Mouse (Mus musculus): ENCODE results near the gene Kdm4b. TPM values are rescaled to one million over a fixed set of nuclear protein-coding genes. Genes with fewer than 3 reads are reported as not detected.

The Kdm4b gene
- polyA plus RNA-seq, 1 experiment = 31.1 TPM

DNA sequence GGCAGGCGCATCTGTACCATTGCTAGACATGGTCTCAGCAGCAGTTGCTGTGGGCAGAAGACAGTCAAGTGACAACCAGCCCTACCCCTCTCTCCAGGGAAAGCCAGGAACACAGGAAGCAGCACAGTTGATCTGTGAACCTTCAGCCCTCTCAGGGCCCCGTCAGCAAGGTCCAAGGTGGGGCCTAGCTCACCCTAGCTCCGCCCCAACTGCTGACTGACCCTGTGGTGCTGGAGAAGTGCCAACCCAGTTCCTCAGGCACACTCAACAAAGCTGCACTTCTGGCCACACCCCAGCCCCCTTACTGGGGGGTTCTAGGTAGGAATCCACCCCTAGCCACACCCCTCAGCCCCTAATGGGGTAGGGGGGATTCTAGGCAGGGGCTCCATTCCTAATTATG is 38.0 kb upstream of the Kdm4b start:
- Histone ChIP-seq H3K27me3 (replicated peaks) (no peaks in the 10 kb centered on the region), H3K4me3 (replicated peaks) (peak overlapping the region; percentile 88), H3K4me1 (peaks cover 82% of the 10 kb centered on the region), H3K9me3 (no peaks in the 10 kb centered on the region), H3K36me3 (replicated peaks; ENCODE audit: low read length) (peaks cover 45% of the 10 kb centered on the region)
- TF ChIP-seq FLI1 (IDR thresholded peaks at IDR 0.05; ENCODE audit: low read length) (no peak), GATA1 (IDR thresholded peaks at IDR 0.05; ENCODE audit: borderline replicate concordance, low read length) (no peak)

DNA sequence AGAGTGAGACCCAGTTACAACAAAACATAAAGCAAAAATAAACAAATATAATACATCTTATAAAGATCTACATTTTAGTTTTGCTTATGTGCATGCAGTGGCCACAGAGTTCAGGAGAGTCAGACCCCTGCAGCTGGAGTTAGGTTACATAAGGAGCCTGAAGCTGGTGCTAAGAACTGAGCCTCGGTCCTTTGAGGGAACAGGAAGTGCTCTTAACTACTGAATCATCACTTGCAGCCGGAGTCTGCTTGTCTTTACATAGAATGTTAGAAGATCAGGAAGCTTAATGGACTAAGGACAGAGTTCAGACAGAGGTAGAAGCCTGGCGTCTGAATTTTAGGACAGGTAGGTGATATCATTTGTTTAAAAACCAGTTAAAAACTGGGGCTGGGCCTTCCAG is 37.0 kb upstream of the Kdm4b start:
- no peak for TF ChIP-seq GATA1 (IDR thresholded peaks at IDR 0.05; ENCODE audit: borderline replicate concordance, low read length)
- no peak for TF ChIP-seq FLI1 (IDR thresholded peaks at IDR 0.05; ENCODE audit: low read length)
- Histone ChIP-seq H3K4me1 (peaks cover 83% of the 10 kb centered on the region), H3K36me3 (replicated peaks; ENCODE audit: low read length) (peaks cover 36% of the 10 kb centered on the region), H3K27me3 (replicated peaks) (no peaks in the 10 kb centered on the region), H3K9me3 (no peaks in the 10 kb centered on the region), H3K4me3 (replicated peaks) (peak overlapping the region; percentile 92)

DNA sequence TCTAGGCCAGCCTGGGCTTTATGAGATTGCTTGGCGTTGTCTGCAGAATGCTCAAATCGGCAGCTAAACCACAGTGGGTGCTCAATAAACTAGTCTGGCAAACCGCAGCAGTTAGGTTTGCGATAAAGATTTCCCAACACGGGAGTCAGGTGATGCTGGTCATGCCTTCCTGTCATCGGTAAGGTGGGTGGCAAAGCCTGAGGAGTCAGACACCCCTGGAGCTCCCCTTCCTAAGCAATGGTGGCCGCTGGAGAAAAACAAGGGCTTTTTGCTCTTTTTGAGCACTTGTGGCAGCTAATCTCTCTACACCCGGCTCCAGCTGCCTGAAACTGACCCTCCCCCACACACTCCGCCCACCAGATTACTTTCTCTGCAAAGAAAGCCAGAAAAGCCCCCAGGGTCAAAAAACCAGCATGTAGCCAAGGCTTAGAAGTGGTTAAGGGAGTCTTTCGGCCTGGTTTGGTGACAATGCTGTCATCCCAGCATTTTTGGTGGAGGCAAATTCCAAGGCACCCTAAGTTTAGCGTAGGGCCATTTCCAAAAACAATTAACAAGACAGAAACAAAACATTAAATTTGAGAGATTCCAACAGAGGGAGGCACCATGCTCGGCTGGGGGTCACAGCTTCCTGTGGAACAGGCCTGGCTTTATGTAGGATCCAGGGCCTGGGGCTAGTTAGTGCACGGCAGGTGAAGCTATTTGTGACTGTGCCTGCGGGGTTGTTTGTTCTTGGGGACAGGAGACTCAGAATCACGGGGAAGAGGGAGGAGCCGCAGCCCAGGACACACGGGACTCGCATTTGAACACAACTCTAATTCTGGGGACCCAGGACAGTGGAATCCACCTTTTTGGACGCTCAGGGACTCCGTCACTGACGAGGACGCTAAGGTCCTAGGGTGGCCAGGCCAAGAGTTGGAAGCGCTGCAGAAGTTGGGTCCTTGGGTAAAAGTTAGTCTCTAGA is 36.2 kb upstream of the Kdm4b start:
- no peaks in the 10 kb centered on the region for H3K9me3 ChIP-seq
- peaks cover 80% of the 10 kb centered on the region for H3K4me1 ChIP-seq
- peaks cover 28% of the 10 kb centered on the region for H3K36me3 ChIP-seq (replicated peaks; ENCODE audit: low read length)
- H3K4me3 ChIP-seq (replicated peaks) = peak overlapping the region; percentile 92
- no peaks in the 10 kb centered on the region for H3K27me3 ChIP-seq (replicated peaks)
- TF ChIP-seq FLI1 (IDR thresholded peaks at IDR 0.05; ENCODE audit: low read length) = no peak

DNA sequence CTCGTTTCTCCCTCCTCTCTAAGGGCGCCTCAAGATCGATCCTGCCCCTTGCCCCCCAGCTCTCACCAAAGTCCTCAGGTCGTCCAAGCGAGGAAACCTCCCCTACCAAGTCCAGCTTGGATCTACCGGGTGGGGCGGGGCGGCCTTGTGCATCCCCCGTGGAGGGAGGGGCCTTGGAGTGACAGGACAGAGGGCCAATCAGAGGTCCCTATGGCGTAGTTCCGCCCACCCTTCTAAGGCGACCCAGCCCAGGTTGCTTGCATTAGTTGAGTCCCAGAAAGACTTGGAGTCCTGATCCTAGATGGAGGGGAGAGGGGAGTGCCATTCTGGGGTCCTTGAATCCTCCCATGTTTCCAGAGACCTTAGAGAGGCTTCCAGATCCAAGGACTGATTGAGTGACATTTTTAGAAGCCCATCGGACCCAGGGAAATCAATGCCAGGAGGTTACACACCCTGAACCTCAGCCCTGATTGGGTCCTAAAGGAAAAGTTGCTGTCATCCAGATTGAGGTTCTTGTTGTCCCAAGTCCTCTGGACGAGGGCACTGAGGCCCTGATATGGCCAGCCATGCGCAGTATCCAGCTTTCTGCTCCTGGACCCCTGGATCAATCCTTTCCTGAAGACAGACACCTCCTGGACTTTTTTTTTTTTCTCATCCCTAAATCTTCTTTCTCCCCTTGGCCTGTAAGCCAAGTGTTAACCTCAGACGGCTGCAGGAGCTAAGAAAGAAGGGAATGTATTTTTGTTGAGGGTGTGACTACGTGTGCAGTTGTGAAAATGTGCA is 35.3 kb upstream of the Kdm4b start:
- Histone ChIP-seq H3K27me3 (replicated peaks) (no peaks in the 10 kb centered on the region), H3K9me3 (no peaks in the 10 kb centered on the region), H3K36me3 (replicated peaks; ENCODE audit: low read length) (peaks cover 19% of the 10 kb centered on the region), H3K4me1 (peaks cover 80% of the 10 kb centered on the region), H3K4me3 (replicated peaks) (peak overlapping the region; percentile 92)
- TF ChIP-seq GATA1 (IDR thresholded peaks at IDR 0.05; ENCODE audit: borderline replicate concordance, low read length) (no peak), FLI1 (IDR thresholded peaks at IDR 0.05; ENCODE audit: low read length) (no peak)

GRCm38 (mm10) chr17:56291171-56291511 is 34.7 kb upstream of the Kdm4b start:
- no peak for TF ChIP-seq GATA1 (IDR thresholded peaks at IDR 0.05; ENCODE audit: borderline replicate concordance, low read length)
- TF ChIP-seq FLI1 (IDR thresholded peaks at IDR 0.05; ENCODE audit: low read length) = no peak
- Histone ChIP-seq H3K9me3 (no peaks in the 10 kb centered on the region), H3K36me3 (replicated peaks; ENCODE audit: low read length) (peaks cover 13% of the 10 kb centered on the region), H3K27me3 (replicated peaks) (no peaks in the 10 kb centered on the region), H3K4me1 (peaks cover 82% of the 10 kb centered on the region), H3K4me3 (replicated peaks) (peak overlapping the region; percentile 92)

- no peaks in the 10 kb centered on the region for H3K27me3 ChIP-seq (replicated peaks)
- H3K9me3 ChIP-seq = no peaks in the 10 kb centered on the region
- peaks cover 78% of the 10 kb centered on the region for H3K4me1 ChIP-seq
- H3K4me3 ChIP-seq (replicated peaks) = peak overlapping the region; percentile 92
- TF ChIP-seq FLI1 (IDR thresholded peaks at IDR 0.05; ENCODE audit: low read length) (no peak), GATA1 (IDR thresholded peaks at IDR 0.05; ENCODE audit: borderline replicate concordance, low read length) (no peak)
- peaks cover 5% of the 10 kb centered on the region for H3K36me3 ChIP-seq (replicated peaks; ENCODE audit: low read length)
These were observed 33.9 kb upstream of the Kdm4b start for GRCm38 (mm10) chr17:56291826-56292475.

GRCm38 (mm10) chr17:56292531-56293222 is 33.2 kb upstream of the Kdm4b start, which contains the start of gene Plin3:
Gene Plin3 (minus strand): TSS chr17:56292873.
- H3K36me3 ChIP-seq (replicated peaks; ENCODE audit: low read length) = peaks cover 1% of the 10 kb centered on the region
- TF ChIP-seq FLI1 (IDR thresholded peaks at IDR 0.05; ENCODE audit: low read length) (no peak), GATA1 (IDR thresholded peaks at IDR 0.05; ENCODE audit: borderline replicate concordance, low read length) (no peak)
- H3K4me1 ChIP-seq = peaks cover 71% of the 10 kb centered on the region
- no peaks in the 10 kb centered on the region for H3K9me3 ChIP-seq
- H3K27me3 ChIP-seq (replicated peaks) = no peaks in the 10 kb centered on the region
- H3K4me3 ChIP-seq (replicated peaks) = peak within 1 kb of the TSS; percentile 92

GRCm38 (mm10) chr17:56293291-56293690 is 32.6 kb upstream of the Kdm4b start:
- Histone ChIP-seq H3K27me3 (replicated peaks) (no peaks in the 10 kb centered on the region), H3K36me3 (replicated peaks; ENCODE audit: low read length) (no peaks in the 10 kb centered on the region), H3K4me1 (peaks cover 65% of the 10 kb centered on the region), H3K4me3 (replicated peaks) (no peak overlapping the region), H3K9me3 (no peaks in the 10 kb centered on the region)
- TF ChIP-seq GATA1 (IDR thresholded peaks at IDR 0.05; ENCODE audit: borderline replicate concordance, low read length) (no peak), FLI1 (IDR thresholded peaks at IDR 0.05; ENCODE audit: low read length) (no peak)

GRCm38 (mm10) chr17:56294241-56294640 is 31.6 kb upstream of the Kdm4b start:
- no peaks in the 10 kb centered on the region for H3K36me3 ChIP-seq (replicated peaks; ENCODE audit: low read length)
- no peak overlapping the region for H3K4me3 ChIP-seq (replicated peaks)
- peaks cover 55% of the 10 kb centered on the region for H3K4me1 ChIP-seq
- TF ChIP-seq FLI1 (IDR thresholded peaks at IDR 0.05; ENCODE audit: low read length) (no peak), GATA1 (IDR thresholded peaks at IDR 0.05; ENCODE audit: borderline replicate concordance, low read length) (no peak)
- no peaks in the 10 kb centered on the region for H3K27me3 ChIP-seq (replicated peaks)
- H3K9me3 ChIP-seq = no peaks in the 10 kb centered on the region
